8 mouse cellular contexts compared by ENCODE assay signal in the genomic region with DNA sequence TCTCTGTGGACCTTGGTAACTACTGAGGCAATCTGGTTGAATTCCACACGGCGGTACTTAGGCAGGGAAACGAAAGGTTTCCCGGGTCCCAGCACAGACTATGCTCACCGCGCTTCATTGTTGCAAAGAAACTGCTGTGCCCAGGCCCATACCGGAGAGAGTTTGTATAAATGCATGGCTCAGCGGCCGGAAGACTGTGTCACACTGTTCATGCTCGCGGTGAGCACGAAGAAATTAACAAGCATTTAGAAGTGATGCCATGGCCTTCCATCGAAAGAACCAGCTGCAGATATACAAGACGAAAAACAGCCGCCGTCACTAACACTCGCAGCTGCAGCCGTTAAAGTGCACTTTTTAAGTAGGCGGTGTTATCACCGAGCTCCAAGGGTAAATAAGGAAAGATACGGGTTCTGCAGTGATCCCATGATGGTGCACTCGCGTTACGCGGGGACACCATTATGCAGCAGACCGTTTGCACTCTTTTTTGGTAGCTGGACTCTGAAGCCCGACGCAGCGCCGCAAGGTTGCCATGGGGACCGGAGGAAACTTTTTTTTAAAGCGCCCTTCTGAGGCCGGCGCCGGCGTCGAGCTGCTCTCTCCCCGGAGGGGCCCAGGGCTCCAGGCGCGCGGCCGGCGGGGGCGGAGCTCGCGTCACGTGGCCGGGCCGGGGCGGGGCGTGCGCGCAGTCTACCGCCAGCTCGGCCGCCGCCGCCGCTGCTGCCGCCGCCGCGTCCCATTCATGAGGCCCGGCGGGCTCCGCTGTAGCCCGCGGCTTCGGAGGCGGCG. TPM values are rescaled to one million over a fixed set of nuclear protein-coding genes. Genes with fewer than 3 reads are reported as not detected.
A peak's percentile ranks its signal among the peaks of the same experiment; 100 is the strongest.
DNase-seq lines count a peak whose midpoint lies in the region; ATAC-seq and TF ChIP-seq lines count a peak whose summit lies in the region.

No protein-coding gene starts in this region.

- H3K27ac ChIP-seq in bone marrow, adult 2 months (ENCODE audit: control insufficient read depth, insufficient read depth, low read depth, low read length, poor library complexity), result peak overlapping the region; percentile 72
- H3K27ac ChIP-seq in embryonic facial prominence, embryonic 14.5 days (replicated peaks; ENCODE audit: low read depth, low read length), result peak overlapping the region; percentile 92
- peak overlapping the region; percentile 90 for H3K27ac ChIP-seq in limb, embryonic 14.5 days (replicated peaks; ENCODE audit: low read depth, low read length)
- peak overlapping the region; percentile 91 for H3K27ac ChIP-seq in midbrain, embryonic 16.5 days (ENCODE audit: low read length)
- H3K27ac ChIP-seq in spleen, adult 2 months (ENCODE audit: insufficient read depth, low read length), result peak overlapping the region; percentile 66

- TF ChIP-seq POLR2A in bone marrow, adult 2 months (IDR thresholded peaks at IDR 0.05; ENCODE audit: borderline replicate concordance, control insufficient read depth, low read depth, low read length), result peak; percentile 55; the same call in 1 of the 2 replicates
- TF ChIP-seq POLR2A in limb, embryonic 14.5 days (IDR thresholded peaks at IDR 0.05; ENCODE audit: borderline replicate concordance, extremely low read depth, insufficient read depth, insufficient read length), result no peak
- TF ChIP-seq POLR2A in spleen, adult 2 months (IDR thresholded peaks at IDR 0.05; ENCODE audit: low read depth, low read length), result no peak

- peak; percentile 94 for DNase-seq in A20 (ENCODE audit: low read depth, low spot score)
- peak; percentile 94 for DNase-seq in embryonic facial prominence, embryonic 14.5 days (ENCODE audit: low spot score)
- DNase-seq in heart, adult 9 months (ENCODE audit: low spot score in 2 of 2), result peak; percentile 90
- DNase-seq in kidney, adult 9 months, result peak; percentile 94
- peak; percentile 87 for DNase-seq in limb, embryonic 14.5 days (ENCODE audit: low spot score)
- DNase-seq in spleen, adult 2 months (ENCODE audit: low read depth in 1 of 2, low spot score in 2 of 2), result peak; percentile 54 to 92

- H3K4me1 ChIP-seq in bone marrow, adult 2 months (ENCODE audit: control insufficient read depth, insufficient read depth, low read length), result peaks cover 5% of the 10 kb centered on the region
- peaks cover 19% of the 10 kb centered on the region for H3K4me1 ChIP-seq in embryonic facial prominence, embryonic 14.5 days (ENCODE audit: control insufficient read depth, insufficient read depth, low read length)
- H3K4me1 ChIP-seq in limb, embryonic 14.5 days (ENCODE audit: control insufficient read depth, insufficient read depth, low read length), result peaks cover 28% of the 10 kb centered on the region
- peaks cover 14% of the 10 kb centered on the region for H3K4me1 ChIP-seq in midbrain, embryonic 16.5 days (ENCODE audit: control insufficient read depth, insufficient read depth, low read length)
- H3K4me1 ChIP-seq in spleen, adult 2 months (ENCODE audit: control insufficient read depth, insufficient read depth, insufficient read length), result peaks cover 10% of the 10 kb centered on the region; the same call in 1 of the 2 replicates

- peak overlapping the region; percentile 97 for H3K9ac ChIP-seq in embryonic facial prominence, embryonic 14.5 days (ENCODE audit: low read depth, low read length)
- H3K9ac ChIP-seq in limb, embryonic 14.5 days (ENCODE audit: low read depth, low read length, severe bottlenecking), result peak overlapping the region; percentile 94
- peak overlapping the region; percentile 86 for H3K9ac ChIP-seq in midbrain, embryonic 16.5 days (ENCODE audit: low read depth, low read length)

- no peaks in the 10 kb centered on the region for H3K36me3 ChIP-seq in embryonic facial prominence, embryonic 14.5 days (ENCODE audit: control insufficient read depth, insufficient read depth, low read length)
- H3K36me3 ChIP-seq in limb, embryonic 14.5 days (ENCODE audit: control insufficient read depth, insufficient read depth, low read length), result no peaks in the 10 kb centered on the region
- H3K36me3 ChIP-seq in midbrain, embryonic 16.5 days (ENCODE audit: control insufficient read depth, insufficient read depth, low read length), result no peaks in the 10 kb centered on the region
- no peaks in the 10 kb centered on the region for H3K36me3 ChIP-seq in spleen, adult 2 months (ENCODE audit: control insufficient read depth, insufficient read depth, low read length)

- WGBS in bone marrow, adult 2 months, result under 1% methylated on average over 71 of the region's 71 CpGs
- WGBS in embryonic facial prominence, embryonic 14.5 days, result under 1% methylated on average over 38 of the region's 71 CpGs
- WGBS in limb, embryonic 14.5 days, result under 1% methylated on average over 59 of the region's 71 CpGs
- WGBS in midbrain, embryonic 16.5 days, result under 1% methylated on average over 55 of the region's 71 CpGs
- WGBS in spleen, adult 2 months, result under 1% methylated on average over 71 of the region's 71 CpGs

- no peaks in the 10 kb centered on the region for H3K9me3 ChIP-seq in embryonic facial prominence, embryonic 14.5 days (ENCODE audit: control insufficient read depth, low read length)
- no peaks in the 10 kb centered on the region for H3K9me3 ChIP-seq in limb, embryonic 14.5 days (ENCODE audit: control insufficient read depth, low read length)
- no peaks in the 10 kb centered on the region for H3K9me3 ChIP-seq in midbrain, embryonic 16.5 days (replicated peaks; ENCODE audit: control insufficient read depth, low read length, poor library complexity, severe bottlenecking)

- ATAC-seq in embryonic facial prominence, embryonic 14.5 days (ENCODE audit: low read depth), result peak; percentile 96
- peak; percentile 97 for ATAC-seq in limb, embryonic 14.5 days (ENCODE audit: low FRiP score, low read depth)
- ATAC-seq in midbrain, embryonic 16.5 days, result peak; percentile 96

- H3K4me2 ChIP-seq in embryonic facial prominence, embryonic 14.5 days (ENCODE audit: low read depth, low read length), result peak overlapping the region; percentile 77
- H3K4me2 ChIP-seq in limb, embryonic 14.5 days (replicated peaks; ENCODE audit: low read depth, low read length, severe bottlenecking), result peak overlapping the region; percentile 60
- peak overlapping the region; percentile 72 for H3K4me2 ChIP-seq in midbrain, embryonic 16.5 days (ENCODE audit: low read length)

- no peaks in the 10 kb centered on the region for H3K27me3 ChIP-seq in embryonic facial prominence, embryonic 14.5 days (replicated peaks; ENCODE audit: control insufficient read depth, insufficient read depth, low read length)
- H3K27me3 ChIP-seq in limb, embryonic 14.5 days (ENCODE audit: control insufficient read depth, insufficient read depth, low read length), result no peaks in the 10 kb centered on the region
- no peaks in the 10 kb centered on the region for H3K27me3 ChIP-seq in midbrain, embryonic 16.5 days (ENCODE audit: control insufficient read depth, insufficient read depth, low read depth, low read length)
- H3K27me3 ChIP-seq in spleen, adult 2 months (ENCODE audit: control insufficient read depth, insufficient read depth, low read length), result no peaks in the 10 kb centered on the region

- no peak for TF ChIP-seq CTCF in bone marrow, adult 2 months (IDR thresholded peaks at IDR 0.05; ENCODE audit: control insufficient read depth, insufficient read depth, low read length)
- no peak for TF ChIP-seq CTCF in spleen, adult 2 months (IDR thresholded peaks at IDR 0.05; ENCODE audit: extremely low read depth, insufficient read depth, insufficient read length, insufficient replicate concordance)

- peak overlapping the region; percentile 84 for H3K4me3 ChIP-seq in bone marrow, adult 2 months (replicated peaks; ENCODE audit: control insufficient read depth, low read depth, low read length)
- peak overlapping the region; percentile 85 for H3K4me3 ChIP-seq in embryonic facial prominence, embryonic 14.5 days (ENCODE audit: low read depth, low read length)
- H3K4me3 ChIP-seq in limb, embryonic 14.5 days (replicated peaks; ENCODE audit: low read length), result peak overlapping the region; percentile 95
- peak overlapping the region; percentile 85 for H3K4me3 ChIP-seq in midbrain, embryonic 16.5 days (ENCODE audit: low read depth, low read length)
- peak overlapping the region; percentile 74 for H3K4me3 ChIP-seq in spleen, adult 2 months (ENCODE audit: extremely low read depth, insufficient read depth, insufficient read length)

RNA-seq across cellular contexts. Expression of a gene that starts 0.7 kb away (rescaled TPM):
- polyA plus RNA-seq in bone marrow, adult 2 months (2011; ENCODE audit: insufficient read depth, insufficient read length, low replicate concordance, missing spikeins), result 38.3 and 70.4 TPM in 2 replicates
- polyA plus RNA-seq in embryonic facial prominence, embryonic 14.5 days (2014; fragmentation: Nextera tagmentation; extraction: Ambion mirVana), result 32.1 and 35.7 TPM in 2 replicates
- 31.4 and 31.5 TPM in 2 replicates for polyA plus RNA-seq in limb, embryonic 14.5 days (2012; rRNA removed)
- polyA plus RNA-seq in limb, embryonic 14.5 days (2014; fragmentation: Nextera tagmentation; extraction: Ambion mirVana), result 36.1 and 40.8 TPM in 2 replicates
- polyA plus RNA-seq in midbrain, embryonic 16.5 days (2015; fragmentation: Nextera tagmentation; extraction: Ambion mirVana), result 45.0 and 47.3 TPM in 2 replicates
- 13.4 and 13.5 TPM in 2 replicates for polyA plus RNA-seq in spleen, adult 2 months (2012; rRNA removed)

Comparison
In these comparisons a context has a peak if more than half of its experiments do, and no peak if none do; other contexts are left out.
1. Peak in every context shown above with its lines: DNase-seq, ATAC-seq, H3K4me3 ChIP-seq and H3K27ac ChIP-seq.